Mouse (Mus musculus) liver, embryonic 12.5 days (tissue): ENCODE data around the gene Mrgbp. TPM values are rescaled to one million over a fixed set of nuclear protein-coding genes. Genes with fewer than 3 reads are reported as not detected.

Source experiments
- ATAC-seq: fragments of 200-750 bp; cut with Nextera tagmentation; 2 replicates; pipeline ENCODE4 v1.8.0; 2017; ENCODE audit warnings: moderate number of reproducible peaks, mild to moderate bottlenecking, moderate library complexity
- H3K27ac ChIP-seq: fragments of 300-500 bp; sonication (generic); 2 replicates; pipeline ENCODE4 v1.5.1; 2016; ENCODE audit warnings: mild to moderate bottlenecking
- H3K27me3 ChIP-seq: fragments of 300-500 bp; sonication (generic); replicated peaks from 2 replicates; pipeline ENCODE4 v1.6.1; 2016; ENCODE audit warnings: mild to moderate bottlenecking, moderate library complexity
- H3K36me3 ChIP-seq: fragments of 300-500 bp; sonication (generic); 2 replicates; pipeline ENCODE4 v1.6.1; 2016; ENCODE audit warnings: mild to moderate bottlenecking, moderate library complexity
- H3K4me1 ChIP-seq: fragments of 300-500 bp; sonication (generic); 2 replicates; pipeline ENCODE4 v1.6.1; 2016
- H3K4me2 ChIP-seq: fragments of 300-500 bp; sonication (generic); 2 replicates; pipeline ENCODE4 v1.6.1; 2016; ENCODE audit warnings: mild to moderate bottlenecking, moderate library complexity
- H3K4me3 ChIP-seq: fragments of 300-500 bp; sonication (generic); 2 replicates; pipeline ENCODE4 v1.5.1; 2016; ENCODE audit warnings: mild to moderate bottlenecking, moderate library complexity
- H3K9ac ChIP-seq: fragments of 300-500 bp; sonication (generic); 2 replicates; pipeline ENCODE4 v1.6.1; 2016; ENCODE audit warnings: mild to moderate bottlenecking, moderate library complexity
- H3K9me3 ChIP-seq: fragments of 300-500 bp; sonication (generic); replicated peaks from 2 replicates; pipeline ENCODE4 v1.6.1; 2016; ENCODE audit warnings: mild to moderate bottlenecking, moderate library complexity
- WGBS: fragments of 180-500 bp; shearing (Covaris S2); methylation state at CpG from one replicate; pipeline ENCODE4 v1.1.7; 2016; ENCODE audit not compliant: insufficient replicate concordance; 5-methylcytosine and 5-hydroxymethylcytosine counted together
- polyA plus RNA-seq: library from polyadenylated mRNA; unstranded; fragments of >200 nt; fragmentation: Nextera tagmentation; extraction: Ambion mirVana; gene quantifications from 2 replicates; pipeline ENCODE4 v1.2.1, GENCODE M21; 2016

Gene Mrgbp
- polyA plus RNA-seq, 1 experiment from 2014 or later: 15.6 TPM

- Histone ChIP-seq H3K4me3 (peak overlapping the region; percentile 21), H3K4me1 (peaks cover 4% of the 10 kb centered on the region; the same call in 1 of the 2 replicates), H3K9me3 (no peaks in the 10 kb centered on the region), H3K27ac (no peak overlapping the region), H3K9ac (no peak overlapping the region), H3K27me3 (peaks cover 62% of the 10 kb centered on the region), H3K4me2 (peak overlapping the region; percentile 50), H3K36me3 (peaks cover 28% of the 10 kb centered on the region)
- ATAC-seq: no peak
- 7% methylated on average over 40 of the region's 41 CpGs for WGBS
These were observed 17.1 kb downstream of the Mrgbp start for GRCm38 (mm10) chr2:180598157-180598705.

DNA sequence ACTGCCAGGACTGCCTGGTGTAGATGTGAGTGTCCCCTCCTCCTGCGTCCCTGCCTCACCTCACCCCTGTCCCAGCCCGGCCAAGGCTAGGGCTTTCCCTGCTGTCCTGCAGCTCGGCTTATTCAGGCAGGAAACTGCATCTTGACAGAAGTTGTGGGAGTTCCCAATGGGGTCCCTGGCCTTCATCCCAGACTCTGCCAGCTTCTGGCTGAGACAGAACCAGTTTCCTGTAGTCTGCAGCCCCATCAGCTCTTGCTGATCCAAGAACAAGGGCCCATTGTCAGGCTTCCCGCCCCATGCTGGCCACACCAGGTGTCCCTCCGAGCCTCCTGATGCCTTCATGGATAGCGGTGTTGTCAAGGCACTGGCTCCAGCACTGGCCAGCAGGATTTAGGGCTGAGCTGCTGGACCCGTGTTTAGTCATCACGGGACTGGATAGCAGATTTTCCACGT lies 19.5 kb downstream of the Mrgbp start:
- Histone ChIP-seq H3K9me3 (no peaks in the 10 kb centered on the region), H3K27me3 (peaks cover 58% of the 10 kb centered on the region), H3K4me1 (peaks cover 4% of the 10 kb centered on the region; the same call in 1 of the 2 replicates), H3K27ac (no peak overlapping the region), H3K9ac (no peak overlapping the region), H3K36me3 (peaks cover 4% of the 10 kb centered on the region), H3K4me2 (no peak overlapping the region), H3K4me3 (no peak overlapping the region)
- WGBS: 24% methylated on average over 9 of the region's 9 CpGs
- ATAC-seq: no peak

DNA sequence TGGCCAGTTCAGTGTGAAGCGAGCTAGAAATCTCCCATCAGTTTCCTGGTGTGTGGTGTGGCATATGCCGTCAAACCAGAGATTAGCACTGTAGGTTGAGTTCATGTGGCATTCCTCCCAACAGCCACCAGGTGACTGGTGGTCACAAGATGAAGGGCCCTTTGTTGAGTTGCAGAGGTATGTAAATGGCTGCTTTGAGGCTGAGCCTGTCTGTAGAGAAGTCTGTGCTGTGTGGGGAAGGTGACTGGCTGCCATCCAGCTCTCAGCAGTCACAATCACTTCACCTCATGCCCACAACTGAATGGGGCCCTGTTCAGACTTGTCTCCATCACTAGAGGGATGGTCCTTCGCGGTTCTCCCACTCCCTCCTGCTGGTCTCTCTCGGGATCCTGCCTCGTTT lies 23.7 kb downstream of the Mrgbp start:
- H3K27ac ChIP-seq: no peak overlapping the region
- no peak overlapping the region for H3K9ac ChIP-seq
- no peaks in the 10 kb centered on the region for H3K9me3 ChIP-seq
- H3K4me2 ChIP-seq: no peak overlapping the region
- no peaks in the 10 kb centered on the region for H3K36me3 ChIP-seq
- no peaks in the 10 kb centered on the region for H3K4me1 ChIP-seq
- no peak for ATAC-seq
- WGBS: 45% methylated on average over 6 of the region's 6 CpGs
- no peak overlapping the region for H3K4me3 ChIP-seq
- peaks cover 16% of the 10 kb centered on the region for H3K27me3 ChIP-seq

DNA sequence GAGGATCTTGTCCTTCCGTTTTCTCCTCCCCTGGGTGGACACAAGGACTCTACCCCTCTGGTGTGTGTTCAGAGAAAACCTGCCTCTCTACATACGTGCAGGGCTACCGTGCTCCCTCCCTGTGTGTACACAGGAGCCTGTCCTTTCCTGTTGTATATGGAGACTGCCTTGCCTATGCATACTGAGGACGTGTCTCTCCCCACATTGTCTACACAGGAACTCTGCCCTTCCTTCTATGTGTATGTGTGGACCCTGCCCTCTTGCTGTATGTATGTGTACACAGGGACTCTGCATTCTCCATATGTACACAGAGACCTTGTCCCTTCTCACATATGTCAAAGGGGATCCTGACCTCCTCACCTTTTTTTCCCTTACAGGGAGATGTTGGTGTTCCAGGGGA lies 29.2 kb downstream of the Mrgbp start:
- Histone ChIP-seq H3K27ac (no peak overlapping the region), H3K36me3 (no peaks in the 10 kb centered on the region), H3K4me2 (no peak overlapping the region), H3K9ac (no peak overlapping the region), H3K27me3 (no peaks in the 10 kb centered on the region), H3K9me3 (no peaks in the 10 kb centered on the region), H3K4me3 (no peak overlapping the region), H3K4me1 (no peaks in the 10 kb centered on the region)
- 34% methylated on average over 4 of the region's 4 CpGs for WGBS
- ATAC-seq: peak; percentile 71

- Histone ChIP-seq H3K9me3 (no peaks in the 10 kb centered on the region), H3K9ac (no peak overlapping the region), H3K27ac (no peak overlapping the region), H3K36me3 (no peaks in the 10 kb centered on the region), H3K4me1 (no peaks in the 10 kb centered on the region), H3K4me2 (no peak overlapping the region), H3K4me3 (no peak overlapping the region), H3K27me3 (no peaks in the 10 kb centered on the region)
- WGBS: 52% methylated on average over 2 of the region's 2 CpGs
- ATAC-seq: no peak
These were observed 30.8 kb downstream of the Mrgbp start for GRCm38 (mm10) chr2:180611882-180612281.

Other genes with a start within 250 kb of the Mrgbp start
- gene Gata5, start 246.6 kb upstream of the Mrgbp start, polyA plus RNA-seq: 3.0 and 3.1 TPM in 2 replicates
- 1.0 and 1.4 TPM in 2 replicates for gene Slco4a1, start 125.1 kb upstream of the Mrgbp start, polyA plus RNA-seq
- gene Ntsr1, start 81.3 kb upstream of the Mrgbp start, polyA plus RNA-seq: 0.12 and 0.31 TPM in 2 replicates
- 31.6 and 32.5 TPM in 2 replicates for gene Ogfr, start 7.9 kb downstream of the Mrgbp start, polyA plus RNA-seq
- gene Col9a3, start 16.5 kb downstream of the Mrgbp start, polyA plus RNA-seq: 2.4 and 2.9 TPM in 2 replicates
- gene Tcfl5, start 61.4 kb downstream of the Mrgbp start, polyA plus RNA-seq: 0.08 and 0.26 TPM in 2 replicates
- gene Dido1, start 128.7 kb downstream of the Mrgbp start, polyA plus RNA-seq: 20.6 and 21.5 TPM in 2 replicates
- 102 and 111 TPM in 2 replicates for gene Gid8, start 128.8 kb downstream of the Mrgbp start, polyA plus RNA-seq
- 4.3 and 4.9 TPM in 2 replicates for gene Slc17a9, start 144.0 kb downstream of the Mrgbp start, polyA plus RNA-seq
- gene Bhlhe23, start 195.6 kb downstream of the Mrgbp start, polyA plus RNA-seq: not detected in 2 replicates